Mouse (Mus musculus) heart, embryonic 11.5 days (tissue): ENCODE data around the gene Gm17660. TPM values are rescaled to one million over a fixed set of nuclear protein-coding genes. Genes with fewer than 3 reads are reported as not detected.
A peak's percentile ranks its signal among the peaks of the same experiment; 100 is the strongest.

Experiments used
- ATAC-seq: fragments of 200-750 bp; cut with Nextera tagmentation; replicated peaks from 2 replicates; pipeline ENCODE4 v1.8.0; 2017; ENCODE audit warnings: moderate library complexity; ENCODE audit not compliant: insufficient number of reproducible peaks, low FRiP score, low TSS enrichment
- H3K27ac ChIP-seq: fragments of 300-500 bp; sonication (generic); 2 replicates; pipeline ENCODE4 v1.5.1; 2014; ENCODE audit warnings: mild to moderate bottlenecking, low read depth, low read length
- H3K27me3 ChIP-seq: fragments of 300-500 bp; sonication (generic); 2 replicates; pipeline ENCODE4 v1.6.1; 2014; ENCODE audit warnings: mild to moderate bottlenecking, low read length, mixed read lengths; ENCODE audit not compliant: control insufficient read depth, insufficient read depth
- H3K36me3 ChIP-seq: fragments of 300-500 bp; sonication (generic); 2 replicates; pipeline ENCODE4 v1.6.1; 2014; ENCODE audit warnings: mild to moderate bottlenecking, low read length, moderate library complexity, mixed read lengths; ENCODE audit not compliant: control insufficient read depth, insufficient read depth
- H3K4me1 ChIP-seq: fragments of 300-500 bp; sonication (generic); 2 replicates; pipeline ENCODE4 v1.6.1; 2014; ENCODE audit warnings: low read length; ENCODE audit not compliant: control insufficient read depth, insufficient read depth
- H3K4me2 ChIP-seq: fragments of 300-500 bp; sonication (generic); 2 replicates; pipeline ENCODE4 v1.6.1; 2014; ENCODE audit warnings: mild to moderate bottlenecking, moderate library complexity
- H3K4me3 ChIP-seq: fragments of 300-500 bp; sonication (generic); 2 replicates; pipeline ENCODE4 v1.5.1; 2014; ENCODE audit warnings: low read depth, low read length
- H3K9ac ChIP-seq: fragments of 300-500 bp; sonication (generic); 2 replicates; pipeline ENCODE4 v1.6.1; 2014; ENCODE audit warnings: mild to moderate bottlenecking, low read depth, low read length, moderate library complexity
- H3K9me3 ChIP-seq: fragments of 300-500 bp; sonication (generic); replicated peaks from 2 replicates; pipeline ENCODE4 v1.6.1; 2016; ENCODE audit warnings: low read length; ENCODE audit not compliant: control insufficient read depth
- WGBS: fragments of 180-500 bp; shearing (Covaris S2); extraction: QIAGEN DNeasy Blood & Tissue Kit; methylation state at CpG from one replicate; pipeline ENCODE4 v1.1.7; 2014; ENCODE audit not compliant: insufficient replicate concordance; 5-methylcytosine and 5-hydroxymethylcytosine counted together
- polyA plus RNA-seq: library from polyadenylated mRNA; unstranded; fragments of >200 nt; fragmentation: Nextera tagmentation; extraction: Ambion mirVana; gene quantifications from 2 replicates; pipeline ENCODE4 v1.2.1, GENCODE M21; 2014

The Gm17660 gene
- polyA plus RNA-seq, 1 experiment from 2014 or later, result not detected

- H3K4me3 ChIP-seq, result no peak overlapping the region
These were observed 34.5 kb downstream of the Gm17660 start for GRCm38 (mm10) chr5:104042906-104043305.

DNA sequence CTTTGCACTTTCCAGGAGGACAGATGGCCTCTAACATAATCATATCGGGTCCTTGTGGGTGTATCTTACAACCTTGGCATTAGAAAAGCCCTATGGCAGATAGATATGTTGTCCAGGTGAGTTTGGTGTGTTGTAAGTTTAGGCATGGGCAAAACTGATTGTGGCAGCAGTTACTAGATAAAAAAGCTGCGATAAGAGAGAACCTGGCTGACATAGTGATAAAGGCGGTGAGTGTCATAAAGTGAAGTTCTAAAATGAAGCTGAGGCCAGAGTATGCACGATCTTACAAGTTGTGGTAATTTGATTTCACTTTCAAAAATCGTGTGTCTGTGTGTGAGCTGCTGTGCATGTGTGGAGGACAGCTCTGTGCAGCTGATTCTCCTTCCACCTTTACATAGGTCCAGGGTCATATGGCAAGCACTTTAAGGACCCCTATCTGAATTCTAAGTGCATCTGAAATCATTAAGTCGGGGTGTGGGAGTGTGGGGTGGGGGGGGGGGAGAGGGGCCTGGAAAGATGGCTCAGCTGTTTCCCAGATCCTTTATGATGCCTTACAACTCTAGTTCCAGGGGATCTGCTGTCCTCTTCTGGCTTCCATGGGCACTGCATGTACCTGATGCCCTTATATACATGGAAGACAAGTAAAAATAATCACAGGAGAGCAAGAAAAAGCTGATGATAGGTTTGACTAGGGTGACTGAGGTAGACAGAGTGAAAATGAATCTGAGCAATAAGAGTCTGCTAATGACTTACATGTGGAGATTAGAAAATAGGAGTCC lies 38.1 kb downstream of the Gm17660 start:
- no peaks in the 10 kb centered on the region for H3K27me3 ChIP-seq
- no peaks in the 10 kb centered on the region for H3K9me3 ChIP-seq
- no peak overlapping the region for H3K4me3 ChIP-seq
- peaks cover 9% of the 10 kb centered on the region; the same call in 1 of the 2 replicates for H3K4me1 ChIP-seq
- no peak overlapping the region for H3K27ac ChIP-seq
- WGBS, result 61% methylated on average over 6 of the region's 6 CpGs
- no peak for ATAC-seq
- H3K9ac ChIP-seq, result no peak overlapping the region
- H3K36me3 ChIP-seq, result no peaks in the 10 kb centered on the region
- H3K4me2 ChIP-seq, result no peak overlapping the region

More at GRCm38 (mm10) chr5:104042906-104043305, 34.5 kb downstream of the Gm17660 start:
- H3K27me3 ChIP-seq, result no peaks in the 10 kb centered on the region
- no peak overlapping the region for H3K27ac ChIP-seq
- no peaks in the 10 kb centered on the region for H3K36me3 ChIP-seq
- no peaks in the 10 kb centered on the region for H3K9me3 ChIP-seq
- H3K9ac ChIP-seq, result no peak overlapping the region
- ATAC-seq, result no peak
- no peak overlapping the region for H3K4me2 ChIP-seq
- 91% methylated on average over 2 of the region's 2 CpGs for WGBS
- H3K4me1 ChIP-seq, result peaks cover 13% of the 10 kb centered on the region; the same call in 1 of the 2 replicates

DNA sequence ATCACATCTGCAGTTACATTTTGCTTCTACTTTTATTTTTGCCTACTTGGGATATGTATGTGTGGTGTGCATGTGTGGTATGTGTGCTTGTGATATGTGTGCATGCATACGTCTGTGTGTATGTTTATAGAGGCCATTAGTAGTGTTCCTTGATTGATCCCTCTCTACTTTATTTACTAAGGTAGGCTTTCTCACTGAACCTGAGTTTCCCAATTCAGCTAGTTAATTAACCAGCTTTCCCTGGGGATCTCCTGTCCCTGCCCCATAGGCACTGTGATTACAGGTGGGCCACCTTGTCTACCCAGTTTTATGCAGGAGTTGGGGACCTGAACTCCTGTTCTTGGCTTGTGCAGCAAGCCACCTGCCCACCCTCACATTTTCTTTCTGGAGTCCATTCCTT lies 40.7 kb downstream of the Gm17660 start:
- Histone ChIP-seq H3K9ac (no peak overlapping the region), H3K4me2 (no peak overlapping the region), H3K36me3 (no peaks in the 10 kb centered on the region), H3K9me3 (no peaks in the 10 kb centered on the region), H3K4me1 (no peaks in the 10 kb centered on the region), H3K27ac (no peak overlapping the region), H3K27me3 (no peaks in the 10 kb centered on the region), H3K4me3 (no peak overlapping the region)
- WGBS, result 82% methylated on average over 1 of the region's 1 CpGs
- ATAC-seq, result no peak

DNA sequence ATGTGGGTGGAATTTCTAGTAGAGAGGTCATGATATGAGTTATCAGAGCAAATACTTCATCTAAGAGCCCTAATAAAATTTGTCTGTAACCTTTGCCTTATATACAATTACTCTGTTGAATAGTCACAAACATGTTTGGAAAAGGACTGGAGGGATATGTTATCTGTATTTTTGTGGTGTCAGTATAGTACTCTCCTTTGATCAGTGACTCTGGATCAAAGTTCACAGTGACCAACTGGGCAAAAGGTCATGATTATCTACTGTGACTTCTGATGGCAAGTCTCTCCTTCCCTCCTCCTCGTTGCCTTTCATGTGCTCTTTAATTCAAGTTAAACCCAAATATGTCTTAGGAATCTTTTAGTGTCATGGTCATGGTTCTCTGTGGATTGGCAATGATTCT lies 41.6 kb downstream of the Gm17660 start:
- Histone ChIP-seq H3K27me3 (no peaks in the 10 kb centered on the region), H3K9me3 (no peaks in the 10 kb centered on the region), H3K4me2 (no peak overlapping the region), H3K9ac (no peak overlapping the region), H3K4me3 (no peak overlapping the region), H3K4me1 (no peaks in the 10 kb centered on the region), H3K36me3 (no peaks in the 10 kb centered on the region), H3K27ac (no peak overlapping the region)
- WGBS, result 36% methylated on average over 1 of the region's 1 CpGs
- ATAC-seq, result no peak

GRCm38 (mm10) chr5:104035066-104035465 lies 42.3 kb downstream of the Gm17660 start:
- Histone ChIP-seq H3K4me1 (no peaks in the 10 kb centered on the region), H3K27me3 (no peaks in the 10 kb centered on the region), H3K27ac (no peak overlapping the region), H3K9me3 (no peaks in the 10 kb centered on the region), H3K4me3 (no peak overlapping the region), H3K9ac (no peak overlapping the region), H3K36me3 (no peaks in the 10 kb centered on the region), H3K4me2 (no peak overlapping the region)
- ATAC-seq, result no peak

- Histone ChIP-seq H3K27ac (no peak overlapping the region), H3K36me3 (no peaks in the 10 kb centered on the region), H3K9me3 (no peaks in the 10 kb centered on the region), H3K4me1 (no peaks in the 10 kb centered on the region; the same call in 1 of the 2 replicates), H3K4me3 (no peak overlapping the region), H3K4me2 (no peak overlapping the region), H3K27me3 (no peaks in the 10 kb centered on the region), H3K9ac (no peak overlapping the region)
- ATAC-seq, result no peak
- WGBS, result 68% methylated on average over 2 of the region's 2 CpGs
These were observed 44.8 kb downstream of the Gm17660 start for GRCm38 (mm10) chr5:104032434-104033097.

DNA sequence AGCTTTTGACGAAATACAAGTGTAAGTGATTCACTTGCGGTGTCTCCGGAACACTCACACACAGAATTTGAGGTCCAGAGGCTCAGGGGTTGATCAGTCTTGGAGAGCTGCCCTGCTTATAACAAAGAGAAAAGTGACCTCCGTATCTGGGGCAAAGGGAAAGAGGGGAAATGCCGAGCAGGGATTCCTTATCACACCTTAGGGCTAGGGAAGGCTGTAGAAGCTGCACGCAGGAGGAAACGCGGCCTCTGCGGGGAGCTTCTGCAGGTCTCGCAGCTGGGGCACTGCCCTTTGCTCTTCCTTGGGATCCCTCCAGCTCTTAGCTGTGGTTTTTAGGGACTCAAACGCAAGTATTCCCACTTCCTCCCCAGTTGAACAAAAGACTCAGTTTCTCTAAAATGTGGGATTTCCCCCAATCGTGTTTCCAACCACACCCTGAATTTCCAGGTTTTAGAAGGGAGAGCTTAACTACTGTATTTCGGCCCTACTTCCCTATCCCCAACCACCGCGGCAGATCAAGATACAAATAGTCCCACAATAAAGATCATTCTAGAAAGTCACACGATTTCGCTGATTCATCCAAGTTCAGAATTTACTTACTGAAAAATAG lies 52.1 kb downstream of the Gm17660 start:
- H3K27me3 ChIP-seq, result no peaks in the 10 kb centered on the region
- peaks cover 15% of the 10 kb centered on the region for H3K4me1 ChIP-seq
- no peaks in the 10 kb centered on the region for H3K9me3 ChIP-seq
- no peak overlapping the region for H3K27ac ChIP-seq
- H3K9ac ChIP-seq, result peak overlapping the region; percentile 49
- ATAC-seq, result no peak
- no peaks in the 10 kb centered on the region for H3K36me3 ChIP-seq
- 24% methylated on average over 17 of the region's 17 CpGs for WGBS
- peak overlapping the region; percentile 50 for H3K4me2 ChIP-seq
- no peak overlapping the region for H3K4me3 ChIP-seq

DNA sequence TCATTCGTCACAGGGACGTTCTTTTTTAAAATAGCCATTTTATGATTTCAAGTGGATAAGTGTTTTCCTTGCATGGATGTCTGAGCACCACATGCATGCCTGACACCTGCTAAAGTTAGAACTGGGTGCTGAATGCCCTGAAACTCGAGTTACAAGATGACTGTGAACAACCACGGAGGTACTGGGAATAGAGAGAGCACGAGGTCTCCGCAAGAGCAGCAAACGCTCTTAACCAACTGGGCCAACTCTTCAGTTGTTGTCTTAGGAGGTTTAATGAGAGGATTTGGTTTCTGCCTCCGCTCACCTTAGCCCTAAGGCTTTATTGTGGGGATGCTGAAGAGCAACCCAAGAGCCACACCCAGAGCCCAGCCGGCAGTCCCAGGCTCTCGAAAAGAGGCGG lies 52.6 kb downstream of the Gm17660 start:
- Histone ChIP-seq H3K27ac (no peak overlapping the region), H3K9ac (peak overlapping the region; percentile 49; the same call in 1 of the 2 replicates), H3K9me3 (no peaks in the 10 kb centered on the region), H3K4me2 (peak overlapping the region; percentile 50), H3K36me3 (no peaks in the 10 kb centered on the region), H3K27me3 (no peaks in the 10 kb centered on the region), H3K4me3 (no peak overlapping the region), H3K4me1 (peaks cover 19% of the 10 kb centered on the region)
- 51% methylated on average over 11 of the region's 11 CpGs for WGBS
- ATAC-seq, result no peak
